Mouse (Mus musculus) cerebellum, adult 9-10 months (tissue): ENCODE measurements around the gene Uox.
A peak's percentile ranks its signal among the peaks of the same experiment; 100 is the strongest.

Experiments
- DNase-seq: peaks from one replicate; pipeline ENCODE4 v3.0.0; 2022

Gene Uox

GRCm38 (mm10) chr3:146570148-146570782 lies at the start of gene Uox:
Gene Uox, plus strand, starts transcription at chr3:146570426.
- no peak for DNase-seq

GRCm38 (mm10) chr3:146520798-146521651 lies 49.2 kb upstream of the Uox start, which contains the start of gene Rpf1:
Gene Rpf1, minus strand, starts transcription at chr3:146521429.
- DNase-seq, result peak; percentile 93

GRCm38 (mm10) chr3:146521652-146522020 lies 48.6 kb upstream of the Uox start:
- DNase-seq, result no peak

- no peak for DNase-seq
These were observed 41.9 kb upstream of the Uox start for GRCm38 (mm10) chr3:146528335-146528734.

GRCm38 (mm10) chr3:146534986-146535385 lies 35.2 kb upstream of the Uox start:
- no peak for DNase-seq

- no peak for DNase-seq
These were observed 29.5 kb upstream of the Uox start for GRCm38 (mm10) chr3:146540521-146541273.

GRCm38 (mm10) chr3:146543632-146544031 lies 26.6 kb upstream of the Uox start:
- DNase-seq, result no peak

- no peak for DNase-seq
These were observed 15.4 kb upstream of the Uox start for GRCm38 (mm10) chr3:146554816-146555215.

- no peak for DNase-seq
These were observed 13.7 kb upstream of the Uox start for GRCm38 (mm10) chr3:146556567-146556966.

GRCm38 (mm10) chr3:146557507-146557906 lies 12.7 kb upstream of the Uox start:
- DNase-seq, result no peak

GRCm38 (mm10) chr3:146562936-146563335 lies 7.3 kb upstream of the Uox start:
- no peak for DNase-seq

GRCm38 (mm10) chr3:146564268-146565064 lies 5.8 kb upstream of the Uox start:
- peak; percentile 76 for DNase-seq

- DNase-seq, result no peak
These were observed 5.2 kb upstream of the Uox start for GRCm38 (mm10) chr3:146565065-146565411.

- DNase-seq, result no peak
These were observed 2.9 kb upstream of the Uox start for GRCm38 (mm10) chr3:146567366-146567765.

- DNase-seq, result no peak
These were observed 2.2 kb upstream of the Uox start for GRCm38 (mm10) chr3:146567884-146568530.

- DNase-seq, result no peak
These were observed 632 bp upstream of the Uox start for GRCm38 (mm10) chr3:146569594-146569993.

GRCm38 (mm10) chr3:146570939-146571338 lies 713 bp downstream of the Uox start:
- DNase-seq, result no peak

- DNase-seq, result no peak
These were observed 1.1 kb downstream of the Uox start for GRCm38 (mm10) chr3:146571341-146571740.

GRCm38 (mm10) chr3:146577591-146577990 lies 7.4 kb downstream of the Uox start:
- DNase-seq, result no peak

- DNase-seq, result no peak
These were observed 10.0 kb downstream of the Uox start for GRCm38 (mm10) chr3:146580039-146580729.

GRCm38 (mm10) chr3:146583478-146583877 lies 13.3 kb downstream of the Uox start:
- DNase-seq, result no peak

- DNase-seq, result no peak
These were observed 13.7 kb downstream of the Uox start for GRCm38 (mm10) chr3:146583908-146584307.
